Mouse (Mus musculus) kidney, adult 2 months (tissue): ENCODE results near the gene Tmsb10.

Experiments used
- CTCF ChIP-seq: fragments of 200-500 bp; conservative IDR thresholded peaks from 2 replicates; pipeline ENCODE4 v1.5.1; 2011; ENCODE audit warnings: low read depth, mild to moderate bottlenecking, control low read depth, low read length, moderate library complexity, mixed read lengths; ENCODE audit not compliant: insufficient read depth, insufficient read length
- POLR2A ChIP-seq: fragments of 200-500 bp; IDR thresholded peaks from one replicate; pipeline ENCODE4 v1.6.1; 2011; ENCODE audit warnings: low read depth, low read length, control low read depth

DNA sequence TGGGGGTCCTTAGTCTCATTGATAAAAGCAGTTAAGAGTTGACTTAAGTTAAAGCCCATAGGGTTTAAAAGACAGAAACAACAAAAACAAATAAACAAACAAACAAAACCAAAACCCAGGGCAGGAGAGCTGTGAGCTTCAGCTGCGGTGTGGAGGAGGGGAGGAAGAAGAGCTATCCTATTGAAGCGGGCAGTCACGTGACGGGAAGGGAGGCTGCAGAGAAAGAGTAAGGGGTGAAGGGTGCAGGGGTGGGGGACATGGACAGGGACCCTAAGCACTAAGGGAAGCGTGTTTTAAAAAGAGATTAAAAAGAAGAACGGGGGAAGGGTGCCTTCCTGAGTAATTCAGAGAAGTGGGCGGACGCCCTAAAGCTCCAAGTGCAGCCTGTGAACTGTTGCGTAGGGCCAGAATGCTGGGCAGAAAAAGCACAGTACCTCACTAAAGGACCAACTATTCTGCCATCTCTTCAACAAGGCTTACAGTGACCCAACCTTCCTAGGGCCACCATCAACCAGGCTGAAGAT is 40.0 kb downstream of the Tmsb10 start:
- no peak for TF ChIP-seq POLR2A
- no peak for TF ChIP-seq CTCF
